Mouse (Mus musculus) myocyte (in vitro differentiated cells): ENCODE data around the gene Dmxl2. TPM values are rescaled to one million over a fixed set of nuclear protein-coding genes. Genes with fewer than 3 reads are reported as not detected.
A peak's percentile ranks its signal among the peaks of the same experiment; 100 is the strongest.

Experiments used
- H3K27me3 ChIP-seq: one replicate; pipeline ENCODE4 v1.6.1; 2011; ENCODE audit not compliant: control insufficient read depth, insufficient read depth, insufficient read length
- H3K36me3 ChIP-seq: one replicate; pipeline ENCODE4 v1.6.1; 2011; ENCODE audit not compliant: control insufficient read depth, insufficient read depth
- H3K4me2 ChIP-seq: one replicate; pipeline ENCODE4 v1.6.1; 2011; ENCODE audit warnings: low read depth, control low read depth
- H3K4me3 ChIP-seq: one replicate; pipeline ENCODE4 v1.5.1; 2011; ENCODE audit warnings: mild to moderate bottlenecking, control low read depth, moderate library complexity
- H3K79me2 ChIP-seq: one replicate; pipeline ENCODE4 v1.6.1; 2011; ENCODE audit not compliant: control insufficient read depth, insufficient read depth
- H3ac ChIP-seq: one replicate; pipeline ENCODE4 v1.6.1; 2011; ENCODE audit not compliant: control insufficient read depth, insufficient read length
- CEBPB ChIP-seq: IDR thresholded peaks from 2 replicates; pipeline ENCODE4 v1.6.1; 2011; ENCODE audit warnings: mild to moderate bottlenecking, moderate library complexity; ENCODE audit not compliant: poor library complexity, insufficient read depth, severe bottlenecking
- E2F4 ChIP-seq: IDR thresholded peaks from one replicate; pipeline ENCODE4 v1.6.1; 2011; ENCODE audit warnings: mild to moderate bottlenecking, control low read depth, moderate library complexity; ENCODE audit not compliant: insufficient read depth
- MAX ChIP-seq: IDR thresholded peaks from one replicate; pipeline ENCODE4 v1.6.1; 2011; ENCODE audit warnings: low read depth, mild to moderate bottlenecking, control low read depth
- MYOD1 ChIP-seq, 3 experiments: IDR thresholded peaks; one replicate each; pipeline ENCODE4 v1.6.1; 2011; ENCODE audit warnings: control low read depth in 2 of 3, low read depth in 2 of 3, mild to moderate bottlenecking in 2 of 3, moderate library complexity in 1 of 3; ENCODE audit not compliant: insufficient read length in 2 of 3, control insufficient read depth in 1 of 3
- MYOG ChIP-seq, 3 experiments: IDR thresholded peaks; one replicate each; pipeline ENCODE4 v1.6.1; 2011; ENCODE audit warnings: control low read depth in 2 of 3, low read depth in 2 of 3, mild to moderate bottlenecking in 2 of 3; ENCODE audit not compliant: insufficient read length in 2 of 3, control insufficient read depth in 1 of 3, insufficient read depth in 1 of 3
- POLR2A ChIP-seq: IDR thresholded peaks from one replicate; pipeline ENCODE4 v1.6.1; 2011; ENCODE audit warnings: low read depth, mild to moderate bottlenecking, control low read depth, moderate library complexity; ENCODE audit not compliant: insufficient read length
- POLR2AphosphoS2 ChIP-seq: IDR thresholded peaks from one replicate; pipeline ENCODE4 v1.6.1; 2011; ENCODE audit warnings: low read depth, control low read depth; ENCODE audit not compliant: insufficient read length
- REST ChIP-seq: IDR thresholded peaks from one replicate; pipeline ENCODE4 v1.6.1; 2011; ENCODE audit warnings: mild to moderate bottlenecking, control low read depth, moderate library complexity; ENCODE audit not compliant: insufficient read depth, insufficient read length
- SRF ChIP-seq: IDR thresholded peaks from one replicate; pipeline ENCODE4 v1.6.1; 2011; ENCODE audit warnings: low read depth; ENCODE audit not compliant: control insufficient read depth, insufficient read length
- TCF12 ChIP-seq: IDR thresholded peaks from one replicate; pipeline ENCODE4 v1.6.1; 2011; ENCODE audit warnings: mild to moderate bottlenecking, control low read depth; ENCODE audit not compliant: poor library complexity, insufficient read depth, severe bottlenecking
- TCF3 ChIP-seq: IDR thresholded peaks from one replicate; pipeline ENCODE4 v1.6.1; 2011; ENCODE audit warnings: low read depth, control low read depth; ENCODE audit not compliant: insufficient read length
- USF1 ChIP-seq: IDR thresholded peaks from one replicate; pipeline ENCODE4 v1.6.1; 2011; ENCODE audit warnings: low read depth, mild to moderate bottlenecking, control low read depth, moderate library complexity
- polyA plus RNA-seq: library from polyadenylated mRNA; unstranded; fragments of >200 nt; fragmentation: generic; extraction: Trizol; gene quantifications from one replicate; pipeline ENCODE4 v1.2.1, GENCODE M21; 2012; ENCODE audit warnings: missing spikeins

The Dmxl2 gene
- polyA plus RNA-seq = 0.22 TPM

DNA sequence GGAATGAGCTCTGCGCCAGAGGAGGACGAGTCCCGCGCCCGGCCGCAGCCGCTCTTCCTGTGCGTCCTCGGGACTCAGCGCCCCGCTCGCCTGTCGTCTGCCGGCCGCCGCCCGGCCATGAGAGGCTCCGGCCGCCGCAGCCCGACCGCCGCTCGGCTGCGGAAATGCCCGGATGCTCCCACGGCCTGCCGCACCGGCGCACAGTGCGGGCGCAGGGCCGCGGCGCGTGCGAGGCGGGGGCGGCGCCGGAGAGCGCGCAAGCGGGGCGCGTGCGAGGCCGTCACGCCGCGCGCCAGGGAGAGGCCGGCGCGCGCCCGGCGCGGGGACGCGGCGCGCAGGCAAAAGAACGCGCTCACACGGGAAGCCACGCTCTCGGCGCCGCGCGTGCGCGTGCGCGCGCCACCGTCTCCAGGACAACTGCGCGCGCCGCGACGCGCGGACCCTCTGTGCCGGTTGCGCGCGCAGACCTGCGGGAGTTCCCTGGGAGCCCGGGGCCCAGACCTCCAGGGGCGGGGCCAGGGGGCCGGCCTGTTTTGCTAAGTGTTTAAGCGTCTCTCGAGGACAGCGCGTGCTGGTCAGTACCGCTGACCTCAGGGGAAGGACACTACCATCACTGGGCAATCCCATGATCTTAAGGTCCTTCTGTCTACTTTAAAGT is at the start of gene Dmxl2:
TSS of gene Dmxl2 (minus strand) at position 174 of the 658 bp plus-strand sequence.
- Histone ChIP-seq H3ac (peak within 1 kb of the TSS; percentile 53), H3K4me3 (peak within 1 kb of the TSS; percentile 7), H3K27me3 (peaks cover 30% of the 10 kb centered on the region), H3K36me3 (no peaks in the 10 kb centered on the region), H3K4me2 (peak within 1 kb of the TSS; percentile 74), H3K79me2 (no peaks in the 10 kb centered on the region)
- TF ChIP-seq MAX (no peak), USF1 (no peak), REST (no peak), TCF12 (no peak), MYOD1 (IDR thresholded peaks at IDR 0.05; ENCODE audit: control insufficient read depth in 1 of 3, insufficient read length in 2 of 3, low read depth in 2 of 3) (no peak), E2F4 (no peak), MYOG (IDR thresholded peaks at IDR 0.05; ENCODE audit: control insufficient read depth in 1 of 3, insufficient read depth in 1 of 3, insufficient read length in 2 of 3, low read depth in 2 of 3) (no peak), TCF3 (no peak), SRF (no peak), CEBPB (no peak), POLR2AphosphoS2 (no peak), POLR2A (no peak)

DNA sequence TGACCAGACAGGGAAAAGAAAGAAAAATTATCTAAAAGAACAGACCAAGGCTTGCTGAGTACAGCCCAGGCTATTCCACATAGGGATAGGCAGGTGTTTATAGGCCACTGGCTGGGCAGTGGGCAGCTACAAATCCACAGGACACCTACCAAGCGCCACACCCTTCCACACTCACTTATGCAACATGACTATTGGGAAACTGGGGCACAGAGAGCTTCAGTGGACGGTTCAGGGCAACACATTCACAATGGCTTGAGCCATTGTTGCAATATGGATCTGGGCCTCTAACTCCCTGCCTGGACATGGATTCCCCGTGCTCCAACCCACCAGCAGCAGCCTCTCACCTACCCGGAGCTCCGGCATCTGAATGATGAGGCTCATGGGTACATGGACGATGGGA is 48.0 kb upstream of the Dmxl2 start:
- TF ChIP-seq CEBPB = no peak
- TF ChIP-seq TCF12 = no peak
- no peak for TF ChIP-seq MYOG (IDR thresholded peaks at IDR 0.05; ENCODE audit: control insufficient read depth in 1 of 3, insufficient read depth in 1 of 3, insufficient read length in 2 of 3, low read depth in 2 of 3)
- TF ChIP-seq SRF = no peak
- no peak for TF ChIP-seq REST
- no peak for TF ChIP-seq USF1
- no peak for TF ChIP-seq E2F4
- TF ChIP-seq MAX = no peak
- no peak for TF ChIP-seq TCF3
- TF ChIP-seq POLR2A = no peak
- no peak for TF ChIP-seq MYOD1 (IDR thresholded peaks at IDR 0.05; ENCODE audit: control insufficient read depth in 1 of 3, insufficient read length in 2 of 3, low read depth in 2 of 3)
- Histone ChIP-seq H3K4me2 (no peak overlapping the region), H3K4me3 (no peak overlapping the region), H3K27me3 (no peaks in the 10 kb centered on the region), H3K36me3 (no peaks in the 10 kb centered on the region), H3ac (no peak overlapping the region), H3K79me2 (no peaks in the 10 kb centered on the region)

DNA sequence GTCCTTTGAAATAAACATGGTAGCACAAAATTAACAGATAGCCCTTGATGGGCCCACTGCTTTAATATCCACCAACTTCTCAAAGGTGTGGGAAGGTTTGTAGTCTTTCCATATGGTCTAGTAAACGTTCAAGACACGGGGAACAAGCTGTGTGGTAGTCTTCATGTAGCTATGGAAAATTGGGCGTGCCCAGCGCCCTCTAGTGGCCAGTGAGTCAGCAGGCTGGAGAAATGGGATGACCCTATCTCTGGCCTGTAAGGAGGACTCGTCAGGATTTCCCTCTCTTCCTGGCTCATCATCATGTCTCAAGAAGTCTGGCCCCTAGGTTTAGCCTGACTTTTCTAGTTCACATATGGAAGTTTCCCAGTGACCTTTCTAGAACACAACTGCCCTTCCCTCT is 46.1 kb upstream of the Dmxl2 start:
- H3K79me2 ChIP-seq = no peaks in the 10 kb centered on the region
- H3ac ChIP-seq = no peak overlapping the region
- no peak overlapping the region for H3K4me3 ChIP-seq
- H3K27me3 ChIP-seq = no peaks in the 10 kb centered on the region
- H3K36me3 ChIP-seq = no peaks in the 10 kb centered on the region
- TF ChIP-seq REST = no peak
- TF ChIP-seq MYOD1 (IDR thresholded peaks at IDR 0.05; ENCODE audit: control insufficient read depth in 1 of 3, insufficient read length in 2 of 3, low read depth in 2 of 3) = no peak
- no peak for TF ChIP-seq USF1
- no peak overlapping the region for H3K4me2 ChIP-seq

DNA sequence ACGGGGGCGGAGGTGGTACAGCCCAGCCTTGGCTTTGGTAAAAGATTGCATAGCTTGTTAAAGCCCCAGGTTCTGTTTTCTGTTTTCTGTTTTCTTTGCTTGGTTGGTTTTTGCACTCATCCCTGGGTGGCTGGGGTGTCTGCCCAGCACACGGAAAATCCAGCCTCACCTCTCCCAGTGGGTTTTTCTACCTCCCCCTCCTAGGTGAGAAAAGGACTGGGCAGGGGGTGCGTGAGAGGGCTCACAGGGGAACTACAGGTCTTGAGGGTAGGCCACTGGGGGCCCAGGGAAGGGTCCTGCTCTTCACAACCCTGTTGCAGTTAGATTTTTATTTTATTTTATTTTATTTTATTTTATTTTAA is 43.5 kb upstream of the Dmxl2 start:
- no peak for TF ChIP-seq POLR2AphosphoS2
- TF ChIP-seq REST = no peak
- no peak for TF ChIP-seq USF1
- no peak for TF ChIP-seq E2F4

DNA sequence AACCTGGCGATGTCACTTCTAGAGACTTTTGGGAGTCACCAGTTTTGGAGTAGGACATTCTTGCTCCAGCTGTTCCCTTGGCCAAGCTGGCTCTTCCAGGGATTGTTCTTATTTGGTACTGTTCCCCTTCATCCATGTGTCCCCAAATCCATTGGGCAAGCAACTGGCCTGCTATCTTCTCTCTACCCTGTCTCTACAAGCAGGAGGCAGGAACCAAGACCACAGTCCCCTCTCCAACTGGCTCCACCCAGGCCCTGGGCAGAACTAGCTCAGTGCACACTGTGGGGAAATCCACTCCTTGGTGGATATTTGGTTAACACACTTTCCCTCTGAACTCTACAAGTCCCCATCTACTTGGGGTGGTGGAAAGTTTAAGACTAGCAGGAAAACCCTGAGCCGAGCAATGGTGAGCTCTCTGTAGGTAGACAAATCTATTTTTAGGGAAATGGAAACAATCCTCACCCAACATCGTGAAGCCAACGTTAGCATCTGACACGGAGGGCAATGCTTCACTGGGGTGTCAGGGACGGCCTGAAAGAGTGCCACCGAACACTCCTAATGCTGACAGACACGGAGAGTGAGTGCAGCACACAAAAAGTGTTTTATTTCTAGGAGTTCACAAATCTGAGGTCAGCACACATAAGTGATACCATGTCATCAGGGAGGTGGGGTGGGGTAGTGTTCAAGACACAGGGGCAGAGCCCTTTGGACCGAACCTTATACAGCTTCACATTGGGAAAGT is 43.0 kb upstream of the Dmxl2 start:
- H3K27me3 ChIP-seq = peaks cover 4% of the 10 kb centered on the region

More for the DNA sequence above, 43.5 kb upstream of the Dmxl2 start:
- H3K79me2 ChIP-seq = no peaks in the 10 kb centered on the region
- H3K36me3 ChIP-seq = no peaks in the 10 kb centered on the region
- peaks cover 3% of the 10 kb centered on the region for H3K27me3 ChIP-seq
- H3K4me3 ChIP-seq = no peak overlapping the region
- no peak overlapping the region for H3K4me2 ChIP-seq
- no peak overlapping the region for H3ac ChIP-seq

More for the DNA sequence above, 43.0 kb upstream of the Dmxl2 start:
- no peaks in the 10 kb centered on the region for H3K36me3 ChIP-seq
- H3K79me2 ChIP-seq = no peaks in the 10 kb centered on the region
- no peak for TF ChIP-seq MAX
- H3K4me3 ChIP-seq = no peak overlapping the region
- no peak overlapping the region for H3ac ChIP-seq
- no peak overlapping the region for H3K4me2 ChIP-seq
